Mouse (Mus musculus) liver, embryonic 14.5 days (tissue): ENCODE data around the gene Enox1.

Experiments used
- CTCF ChIP-seq: IDR thresholded peaks from 2 replicates; pipeline ENCODE4 v1.5.1; 2016; ENCODE audit warnings: antibody characterized with exemption, low read depth, control low read depth
- EP300 ChIP-seq: IDR thresholded peaks from 2 replicates; pipeline ENCODE4 v1.6.1; 2016; ENCODE audit warnings: antibody characterized with exemption, low read depth

DNA sequence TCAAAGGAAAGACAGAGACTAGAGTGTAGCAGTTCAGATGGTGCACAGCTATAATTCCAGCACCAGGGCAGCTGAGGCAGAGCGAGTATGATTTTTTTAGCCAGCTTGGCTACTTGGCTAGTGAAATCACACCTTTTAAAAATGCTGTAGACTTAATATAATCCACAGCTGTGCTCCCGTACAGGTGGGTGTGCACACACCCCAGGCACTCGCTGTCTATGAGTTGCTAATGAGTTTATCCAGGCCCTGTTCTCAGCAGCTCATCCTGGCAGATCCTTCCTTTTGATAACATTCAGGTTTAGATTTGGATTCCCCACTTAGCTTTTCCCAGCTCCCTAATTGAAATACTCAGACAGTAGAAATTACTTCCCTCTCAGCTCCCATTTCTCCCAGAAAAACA is 353.4 kb downstream of the Enox1 start:
- TF ChIP-seq CTCF, result no peak
- TF ChIP-seq EP300, result no peak
